Mouse (Mus musculus): ENCODE measurements around the gene Chd2. TPM values are rescaled to one million over a fixed set of nuclear protein-coding genes. Genes with fewer than 3 reads are reported as not detected.

Chd2 gene
- total RNA-seq, 2 experiments from 2014 or later = 42.9 to 57.0 TPM

- DNase-seq = no peak
Measured at GRCm38 (mm10) chr7:73561492-73562055, 19.9 kb upstream of the Chd2 start.

DNA sequence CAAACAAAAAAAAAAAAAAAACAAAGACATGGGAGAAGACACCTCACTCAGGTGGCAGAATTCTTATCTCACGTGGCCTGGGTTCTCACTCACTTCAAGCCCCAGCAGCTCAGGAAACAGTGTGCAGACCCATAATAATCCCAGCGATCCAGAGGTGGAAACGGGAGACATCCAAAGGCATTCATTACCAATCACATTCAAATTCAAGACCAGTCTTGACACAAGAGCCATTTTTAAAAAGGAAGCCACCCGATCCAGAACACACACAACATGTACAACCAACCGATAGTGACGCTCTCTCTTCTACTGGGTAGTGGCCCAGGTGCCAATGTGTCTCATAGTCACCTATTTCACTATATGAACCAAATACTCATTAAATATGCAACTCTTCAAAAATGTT, 19.2 kb upstream of the Chd2 start:
- no peak for DNase-seq

- DNase-seq = no peak
Measured at GRCm38 (mm10) chr7:73559853-73560190, 18.2 kb upstream of the Chd2 start.

- no peak for DNase-seq
Measured at GRCm38 (mm10) chr7:73559170-73559852, 17.7 kb upstream of the Chd2 start.

- peak; percentile 99 for DNase-seq
Measured at GRCm38 (mm10) chr7:73558293-73559169, 16.9 kb upstream of the Chd2 start.

DNA sequence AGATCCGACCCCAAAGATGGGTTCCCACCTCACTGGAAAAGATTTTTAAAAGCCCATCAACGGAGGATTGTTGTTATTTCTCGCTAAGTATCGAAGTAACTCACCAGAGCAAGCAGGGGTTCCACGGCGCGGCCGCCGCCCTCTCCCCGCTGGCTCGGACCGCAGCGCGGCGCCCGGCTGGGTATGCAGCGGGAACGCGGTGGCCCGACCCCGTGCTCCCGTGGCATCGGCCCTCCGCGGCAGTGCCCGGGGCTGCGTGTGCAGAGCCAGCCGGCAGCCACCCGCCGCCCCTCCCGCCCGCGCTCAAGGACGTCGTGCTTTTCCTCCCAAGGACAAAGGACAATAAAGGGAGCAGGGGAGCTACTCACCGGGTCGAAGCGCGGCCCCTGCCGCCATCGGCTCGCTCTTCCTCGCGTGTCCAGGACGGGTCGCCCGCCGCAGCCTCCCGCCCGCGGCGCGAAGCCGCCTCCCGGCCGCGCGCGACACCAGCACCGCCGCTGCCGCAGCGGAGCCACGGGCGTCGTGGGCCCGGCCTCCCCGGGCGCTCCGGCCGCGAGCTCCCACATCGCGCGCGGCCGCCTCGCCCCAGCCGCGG, 16.1 kb upstream of the Chd2 start:
- peak; percentile 56 for DNase-seq

DNA sequence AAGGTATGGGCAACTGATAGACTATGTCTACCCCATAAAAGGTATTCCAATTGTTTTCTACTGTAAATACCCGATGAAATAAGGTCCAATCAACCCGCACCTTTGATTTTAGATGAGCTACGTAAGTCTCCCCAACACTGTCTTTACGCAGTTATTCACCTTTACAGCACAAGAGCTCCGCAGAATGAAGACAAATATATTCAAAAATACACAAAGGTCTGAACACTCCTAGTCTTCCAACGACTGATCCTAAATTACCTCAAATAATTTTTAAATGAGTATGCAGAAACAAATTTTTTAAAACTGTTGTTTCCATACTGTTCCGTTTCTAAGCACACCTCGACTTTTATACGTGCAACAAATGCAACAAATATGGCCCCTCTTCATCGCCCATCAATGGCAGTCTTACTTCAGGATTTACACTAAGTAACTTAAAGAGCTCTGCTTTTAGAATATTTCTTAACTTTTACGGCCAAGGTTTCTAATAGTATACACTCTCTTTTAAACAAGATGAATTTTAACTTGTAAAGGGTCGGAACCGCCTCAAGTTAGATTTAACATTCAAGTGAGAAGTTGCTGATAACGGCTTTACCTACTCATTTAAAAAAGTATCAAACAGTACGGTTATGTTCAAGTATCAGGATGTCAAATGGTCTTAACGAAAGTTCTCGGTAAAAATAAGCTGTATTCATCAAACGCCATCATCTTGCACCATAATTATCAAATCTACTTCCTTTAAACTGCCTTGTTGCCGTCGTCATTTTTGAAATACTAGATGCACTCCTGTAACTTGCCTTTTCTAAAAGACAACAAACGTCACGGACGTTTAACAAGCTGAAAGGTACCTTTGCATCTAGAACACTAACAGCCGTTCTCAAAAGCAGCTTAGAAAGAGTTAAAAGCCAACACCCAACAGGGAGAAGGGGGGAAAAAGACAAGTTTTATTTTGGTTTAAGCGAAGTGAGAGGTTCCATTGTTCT, 15.3 kb upstream of the Chd2 start:
- DNase-seq = no peak

DNA sequence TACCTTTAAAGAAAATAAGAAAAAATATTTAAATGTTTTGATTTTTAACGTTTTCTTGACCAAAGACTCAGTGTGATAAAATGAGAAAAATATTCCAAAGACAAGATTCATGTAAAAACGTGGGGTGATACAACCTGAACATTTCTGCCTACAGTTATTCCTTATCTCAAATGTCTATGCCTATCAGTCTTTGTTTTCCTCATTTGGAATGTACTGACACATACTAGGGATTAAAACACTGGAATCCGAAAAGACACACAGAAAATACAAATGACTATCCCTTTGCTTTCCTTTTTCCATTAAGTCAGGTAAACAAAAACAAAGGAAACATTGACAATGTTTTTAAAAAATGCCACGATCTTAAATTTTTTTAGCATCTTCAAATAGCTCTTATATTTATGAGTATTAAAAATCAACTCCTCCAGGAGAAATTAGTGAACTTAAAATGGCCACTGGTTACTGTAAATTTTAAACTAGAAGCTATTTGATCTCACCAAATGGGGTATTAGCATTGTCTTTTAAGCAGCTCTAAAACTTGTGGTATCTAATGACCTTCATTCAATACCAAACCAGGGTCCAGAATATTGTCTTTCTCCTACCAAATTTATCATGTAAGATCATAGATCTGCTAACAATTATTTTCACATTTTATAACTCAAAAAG, 14.4 kb upstream of the Chd2 start:
- no peak for DNase-seq

DNA sequence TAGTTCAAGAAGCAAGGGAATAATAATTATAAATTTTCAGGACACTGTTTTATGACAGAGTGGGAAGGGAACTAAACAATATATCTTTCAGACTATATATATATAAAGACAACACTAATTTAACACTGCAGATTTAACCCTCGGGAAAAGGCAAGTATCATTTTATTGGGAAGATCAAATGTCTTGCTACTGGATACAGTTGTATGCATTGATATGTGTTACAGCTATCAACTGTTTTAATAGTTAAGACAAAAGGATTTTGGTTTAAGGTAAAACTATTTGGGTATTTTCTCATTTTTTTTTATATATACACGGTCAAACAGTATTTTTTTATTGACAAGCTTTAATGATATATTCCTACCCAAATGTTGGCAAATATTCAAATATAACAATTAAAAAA, 13.2 kb upstream of the Chd2 start:
- no peak for DNase-seq

DNA sequence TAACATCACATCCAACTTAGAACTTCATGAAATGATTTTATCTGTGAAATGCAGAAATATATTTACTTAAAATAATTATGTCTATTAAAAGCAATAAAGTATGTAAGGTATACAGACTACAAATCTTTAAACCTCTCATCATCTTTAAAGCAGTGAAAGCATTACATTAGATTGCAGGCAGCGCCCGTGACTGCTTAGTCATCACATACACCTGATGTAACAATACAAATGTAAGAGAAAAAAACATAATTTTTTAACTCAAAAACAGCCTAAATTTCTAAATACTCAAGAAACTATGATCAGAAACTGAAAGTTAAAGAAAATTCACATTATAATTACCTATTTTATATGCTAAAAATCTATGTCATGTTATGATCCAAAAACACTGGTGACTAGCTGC, 11.5 kb upstream of the Chd2 start:
- no peak for DNase-seq

DNA sequence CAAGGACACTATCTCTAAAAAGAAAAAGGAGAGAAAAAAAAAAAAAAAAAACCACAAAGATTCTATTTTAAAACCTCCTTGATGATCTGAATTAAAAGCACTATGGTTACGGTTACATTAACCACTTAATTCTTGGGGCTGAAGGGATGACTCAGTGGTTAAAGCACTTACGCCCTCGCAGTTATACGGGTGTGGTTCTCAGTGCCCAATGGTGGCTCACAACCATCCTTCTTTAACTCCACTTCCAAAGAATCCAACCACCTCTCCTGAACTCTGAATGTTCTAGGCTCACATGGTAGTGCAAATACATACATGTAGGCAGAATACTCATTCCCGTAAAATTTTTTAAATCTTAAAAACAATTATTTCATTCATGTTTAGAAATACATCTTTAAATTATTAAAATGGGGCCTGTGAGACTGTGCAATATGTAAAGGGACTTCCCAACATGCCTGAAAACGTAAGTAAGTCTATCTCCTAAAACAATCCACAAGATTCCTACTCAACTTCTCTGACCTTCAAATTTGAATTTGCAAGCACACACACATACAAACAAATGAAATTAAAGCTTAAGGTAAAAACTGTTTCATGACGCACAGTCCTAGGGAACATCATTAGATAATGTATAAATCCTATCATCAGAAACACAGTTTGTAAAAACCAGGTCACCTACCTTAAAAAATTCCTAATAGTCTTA, 10.6 kb upstream of the Chd2 start:
- no peak for DNase-seq

DNA sequence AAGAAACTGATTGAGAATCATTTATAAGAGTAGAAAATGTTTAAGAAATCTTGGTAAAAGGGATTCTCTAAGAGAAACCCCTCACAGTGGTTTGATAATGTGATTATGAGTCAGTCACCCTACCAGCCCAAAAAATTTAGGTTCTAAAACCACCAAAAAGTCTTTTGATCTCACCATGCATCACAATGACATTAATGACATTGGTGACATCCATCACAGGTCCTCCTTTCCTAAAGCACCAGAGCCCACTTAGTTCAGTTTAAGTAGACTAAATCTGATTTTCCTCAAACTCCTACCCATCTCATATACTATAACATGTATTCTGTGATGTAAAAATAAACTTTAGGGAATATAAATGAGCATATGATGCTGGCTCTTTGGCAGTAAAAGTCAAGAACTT, 9.7 kb upstream of the Chd2 start:
- no peak for DNase-seq

GRCm38 (mm10) chr7:73548051-73548450, 6.4 kb upstream of the Chd2 start:
- DNase-seq = no peak

- DNase-seq = no peak
Measured at GRCm38 (mm10) chr7:73546561-73547510, 5.2 kb upstream of the Chd2 start.

- no peak for DNase-seq
Measured at GRCm38 (mm10) chr7:73545004-73545403, 3.4 kb upstream of the Chd2 start.

- DNase-seq = no peak
Measured at GRCm38 (mm10) chr7:73542131-73542853, 662 bp upstream of the Chd2 start.

GRCm38 (mm10) chr7:73541079-73541390, 595 bp downstream of the Chd2 start:
- DNase-seq = no peak

DNA sequence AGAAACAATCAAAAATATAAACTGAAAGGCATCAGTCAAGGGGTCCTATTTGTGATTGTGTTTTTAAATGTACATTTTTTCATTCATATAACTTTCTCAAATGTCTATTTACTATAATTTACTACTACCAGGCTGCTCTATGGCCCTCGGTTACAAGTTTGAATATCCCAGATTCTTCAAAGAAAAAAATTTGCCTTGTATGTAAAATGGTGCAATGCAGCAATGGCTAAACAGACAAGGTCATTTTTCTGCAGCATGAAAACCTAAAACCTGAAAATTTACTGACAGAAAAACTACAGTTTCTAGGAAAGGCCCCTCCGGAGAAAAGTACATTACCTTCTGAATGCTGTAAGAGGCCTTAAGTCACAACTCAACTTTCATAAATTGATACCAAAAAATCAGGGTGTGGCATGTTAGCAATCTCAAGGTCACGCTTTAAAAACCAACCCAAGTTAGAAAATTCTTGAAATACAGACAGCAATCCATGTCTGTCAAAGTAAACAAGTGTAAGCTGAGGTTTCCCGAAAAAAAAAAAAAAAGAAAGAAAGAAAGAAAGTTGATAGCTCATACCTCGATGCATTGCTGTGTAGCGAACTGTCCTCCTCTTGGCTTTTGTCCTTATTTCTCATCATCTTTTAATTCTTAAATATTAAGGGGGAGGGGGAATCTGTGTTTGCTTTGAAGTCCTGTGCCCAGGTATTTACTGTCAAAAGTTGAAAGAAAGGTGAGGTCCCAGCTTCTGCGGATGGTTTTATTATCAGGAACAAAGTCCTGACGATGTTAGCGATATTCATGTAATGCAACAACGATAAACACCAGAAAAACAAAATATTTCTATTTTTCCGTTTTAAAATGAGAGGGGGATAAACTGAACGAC, 1.2 kb downstream of the Chd2 start:
- DNase-seq = no peak
